Mouse (Mus musculus) frontal cortex, adult 2 months (tissue): ENCODE measurements around the gene Pou2f1. TPM values are rescaled to one million over a fixed set of nuclear protein-coding genes. Genes with fewer than 3 reads are reported as not detected.

Experiments
- DNase-seq, 2 experiments: peaks; one replicate each; pipeline ENCODE4 v3.0.0; 2022; ENCODE audit warnings: low spot score in 1 of 2; ENCODE audit errors: extremely low spot score in 1 of 2
- polyA plus RNA-seq: library from polyadenylated mRNA; depleted of rRNA; stranded (reverse); fragments of >200 nt; gene quantifications from 2 replicates; pipeline ENCODE4 v1.2.3, GENCODE M21; 2012; rRNA removed

The Pou2f1 gene
- 9.2 TPM in 2 replicates for polyA plus RNA-seq

GRCm38 (mm10) chr1:166002520-166003155 is at the start of gene Pou2f1:
Gene Pou2f1, minus strand, starts transcription at chr1:166002678.
- peak; percentile 93 to 97 for DNase-seq

- DNase-seq: no peak
Measured at GRCm38 (mm10) chr1:166049046-166049827, 46.8 kb upstream of the Pou2f1 start.

GRCm38 (mm10) chr1:166048230-166048911 is 45.9 kb upstream of the Pou2f1 start:
- DNase-seq: peak in 1 of 2 experiments; percentile 17

DNA sequence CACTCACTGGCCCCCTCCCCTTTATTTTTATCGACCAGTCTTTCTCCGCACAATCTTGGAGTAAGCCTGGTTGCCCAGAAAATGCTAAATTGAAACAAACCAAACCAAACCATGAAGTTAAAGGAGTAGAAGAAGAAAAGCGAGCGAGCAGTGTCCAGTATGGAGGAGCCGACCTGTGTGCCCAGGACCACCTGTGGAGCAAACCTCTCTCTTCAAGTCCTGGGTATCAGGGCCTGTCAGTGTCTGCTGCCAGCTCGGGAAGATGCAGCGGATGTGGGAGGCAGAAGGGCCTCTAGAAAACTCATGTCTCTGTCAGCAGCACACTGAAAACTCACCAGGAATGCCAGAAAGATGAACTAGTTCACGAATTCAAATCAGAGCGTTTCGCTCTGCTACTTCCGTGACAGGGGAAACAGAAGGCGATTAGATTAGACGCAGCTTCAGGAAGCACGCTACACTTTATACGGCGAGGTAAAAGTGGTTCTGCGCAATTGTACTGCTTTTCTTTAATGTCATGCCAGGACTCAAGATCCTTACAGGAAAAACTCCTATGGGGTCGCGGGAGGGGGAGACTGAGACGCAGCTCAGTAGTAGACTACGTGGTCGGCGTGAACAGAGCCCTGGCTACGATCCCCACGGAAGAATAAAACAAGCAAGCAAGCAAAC is 45.2 kb upstream of the Pou2f1 start:
- DNase-seq: peak in 1 of 2 experiments; percentile 16

DNA sequence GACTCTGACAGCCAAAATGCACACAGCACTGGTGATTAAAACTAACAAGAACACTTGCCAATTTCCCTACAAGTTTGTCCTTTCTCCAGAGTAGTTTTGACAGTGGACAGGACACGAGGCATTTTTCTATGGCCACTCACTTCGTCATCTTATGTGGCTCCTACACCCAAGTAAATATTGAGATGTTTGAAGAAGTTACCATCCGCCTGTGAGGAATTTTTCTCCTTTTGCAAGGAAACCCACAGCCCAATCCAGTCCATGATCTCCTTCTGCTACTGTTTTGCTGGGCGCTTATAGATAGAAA is 43.4 kb upstream of the Pou2f1 start:
- no peak for DNase-seq

DNA sequence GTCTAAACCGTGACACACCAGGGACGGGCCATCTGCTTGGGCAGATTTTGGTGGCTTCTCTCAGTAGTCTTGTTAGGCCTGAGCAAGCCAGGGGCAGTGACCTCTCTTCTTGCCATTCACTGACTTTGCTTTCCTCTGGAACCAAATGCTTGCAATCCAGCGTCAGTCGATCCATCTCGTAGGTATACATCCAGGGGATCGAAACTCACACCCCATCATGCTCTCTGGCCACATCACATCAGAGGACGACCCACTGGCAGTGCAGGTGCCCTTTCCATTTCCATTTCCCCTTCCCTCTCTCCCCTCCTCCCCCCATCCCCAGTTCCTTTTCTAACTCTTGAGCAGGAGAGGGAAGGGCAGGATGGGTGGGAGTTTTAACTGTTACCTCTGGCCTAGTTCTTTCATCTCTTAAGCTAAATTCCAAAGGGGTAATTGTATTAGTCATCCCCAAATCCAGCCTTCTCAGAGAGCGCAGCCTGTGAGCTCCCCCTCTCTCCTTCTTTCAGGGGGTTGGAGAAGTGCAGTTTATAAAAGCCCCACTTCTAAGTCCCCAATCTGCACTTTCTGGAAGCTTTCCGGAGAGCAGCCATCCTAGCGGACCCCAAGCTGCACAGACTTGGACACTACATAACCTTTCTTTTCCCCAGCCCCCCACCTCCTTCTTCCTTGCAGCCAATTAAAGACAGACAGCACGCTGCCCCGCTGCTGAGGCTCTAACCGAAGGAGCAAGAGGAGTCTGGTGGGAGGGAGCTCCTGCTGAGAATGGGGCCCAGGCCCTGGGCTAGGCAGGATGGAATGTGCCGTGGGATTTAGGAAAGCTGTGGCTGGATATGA is 42.8 kb upstream of the Pou2f1 start:
- no peak for DNase-seq

GRCm38 (mm10) chr1:166043451-166044149 is 41.1 kb upstream of the Pou2f1 start:
- peak; percentile 7 to 46 for DNase-seq

- DNase-seq: no peak
Measured at GRCm38 (mm10) chr1:166041501-166041900, 39.0 kb upstream of the Pou2f1 start.

DNA sequence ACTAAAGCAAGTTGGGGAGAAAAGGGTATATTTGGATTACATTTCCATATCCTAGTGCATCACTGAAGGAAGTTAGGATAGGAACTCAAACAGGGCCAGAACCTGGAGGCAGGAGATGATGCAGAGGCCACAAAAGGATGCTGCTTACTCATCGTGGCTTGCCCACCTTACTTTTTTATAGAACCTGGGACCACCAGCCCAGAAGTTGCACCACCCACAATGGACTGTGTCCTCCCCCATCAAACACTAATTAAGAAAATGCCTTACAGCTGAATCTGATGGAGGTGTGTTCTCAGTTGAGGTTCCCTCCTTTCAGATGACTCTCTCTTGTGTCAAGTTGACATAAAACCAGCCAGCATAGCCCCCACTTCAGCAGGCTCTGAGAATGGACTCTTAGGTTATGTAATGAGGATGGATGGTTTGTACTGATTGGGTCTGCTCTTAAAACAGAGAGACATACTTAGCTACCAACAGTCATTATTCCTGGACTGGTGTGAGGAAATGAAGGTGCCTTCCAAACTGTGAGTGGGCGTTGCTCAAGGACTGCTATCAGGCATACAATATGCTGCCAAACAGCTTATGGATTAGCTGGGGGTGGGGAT is 36.4 kb upstream of the Pou2f1 start:
- no peak for DNase-seq

GRCm38 (mm10) chr1:166035045-166035444 is 32.6 kb upstream of the Pou2f1 start:
- no peak for DNase-seq

DNA sequence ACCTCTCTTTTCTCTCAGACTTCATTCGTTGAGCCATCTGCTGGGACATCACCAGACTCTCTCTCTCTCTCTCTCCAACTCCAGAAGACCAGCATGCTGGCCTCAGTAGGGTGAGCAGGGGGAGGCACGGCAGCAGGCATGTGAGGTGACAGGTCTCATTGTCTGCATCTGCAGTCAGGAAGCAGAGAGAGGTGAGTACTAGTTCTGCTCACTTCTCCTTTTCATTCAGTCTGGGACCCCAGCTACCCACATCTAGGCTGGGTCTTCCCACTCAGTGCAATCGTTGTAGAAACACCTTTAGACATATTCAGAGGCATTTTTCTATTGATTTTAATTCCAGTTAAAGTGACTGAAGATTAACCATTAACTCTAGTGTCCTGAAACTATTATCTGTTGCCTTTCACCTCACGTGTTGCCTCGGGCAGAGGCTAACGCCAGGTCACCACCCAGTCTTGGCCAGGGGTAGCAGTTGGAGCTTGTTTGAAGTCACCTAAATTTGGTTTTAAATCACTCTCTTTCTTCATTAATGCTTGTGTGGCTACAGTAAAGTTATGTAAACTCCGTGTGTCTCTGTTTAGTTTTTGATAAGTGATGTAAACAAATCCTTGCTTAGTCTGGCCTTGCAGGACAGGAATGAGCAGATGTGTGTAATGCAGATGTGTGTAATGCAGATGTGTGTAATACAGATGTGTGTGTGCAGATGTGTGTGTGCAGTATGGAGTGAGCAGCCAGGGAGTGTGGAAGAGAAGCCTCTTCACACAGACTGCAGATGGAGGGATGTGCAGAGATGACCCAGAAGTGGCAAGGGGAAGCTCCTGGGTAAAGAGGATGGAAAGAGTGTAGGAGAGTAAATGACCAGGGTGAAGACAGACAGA is 29.4 kb upstream of the Pou2f1 start:
- no peak for DNase-seq

DNA sequence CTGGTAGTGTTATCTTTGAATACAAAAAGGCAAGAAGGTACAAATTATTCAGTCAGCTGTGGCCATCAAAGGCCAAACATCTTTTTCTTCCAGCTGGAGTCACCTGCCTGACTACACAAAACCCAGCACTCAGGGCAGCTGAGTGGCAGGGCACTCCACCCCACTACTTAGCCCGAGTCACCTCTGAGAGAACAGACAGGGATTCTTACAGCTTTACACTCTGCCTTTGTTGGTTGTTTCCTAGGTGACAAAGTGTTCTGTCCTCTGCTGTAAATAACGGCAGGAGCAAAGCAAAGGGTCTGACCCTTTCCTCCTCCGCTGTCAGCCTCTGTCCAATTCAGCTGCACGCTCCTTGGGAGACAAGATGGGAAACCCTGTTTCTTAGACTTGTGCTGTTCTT is 21.5 kb upstream of the Pou2f1 start:
- no peak for DNase-seq

DNA sequence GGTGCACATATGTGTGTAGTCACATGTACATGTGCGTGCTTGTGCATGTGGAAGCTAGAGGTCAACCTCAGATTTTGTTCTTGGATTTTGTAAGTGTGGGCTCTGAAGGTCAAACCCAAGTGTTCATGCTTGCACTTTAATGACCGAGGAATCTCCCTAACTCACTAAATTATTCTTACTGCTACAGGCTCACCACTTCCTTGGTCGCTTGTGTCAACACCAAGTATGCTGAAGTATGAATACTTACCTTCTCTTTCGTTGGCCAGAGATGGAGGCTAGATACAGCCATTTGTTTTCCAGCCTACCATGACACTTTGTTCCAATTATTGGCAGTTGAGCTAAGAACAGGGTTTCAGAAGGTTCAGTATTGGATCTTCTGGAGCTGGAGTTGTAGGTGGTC is 14.7 kb upstream of the Pou2f1 start:
- DNase-seq: no peak

DNA sequence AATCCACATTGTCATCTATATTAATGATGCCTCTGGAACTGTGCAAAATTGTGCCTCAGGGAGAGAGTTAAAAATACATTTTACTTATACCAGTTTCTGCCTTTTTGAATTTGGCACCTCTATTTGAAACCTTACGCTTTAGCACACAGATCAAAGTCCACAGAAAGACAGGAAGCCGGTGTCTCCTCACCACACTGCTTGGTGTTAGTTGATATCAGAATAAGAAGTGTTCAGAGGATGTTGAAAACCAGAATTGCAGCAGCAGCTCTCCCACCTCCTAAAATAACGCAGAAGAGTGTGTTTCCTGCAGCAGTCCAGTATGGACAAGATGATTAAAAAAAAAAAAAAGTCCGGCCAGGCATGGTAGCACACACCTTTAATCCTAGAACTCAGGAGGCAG is 13.8 kb upstream of the Pou2f1 start:
- DNase-seq: no peak

GRCm38 (mm10) chr1:166014530-166014929 is 12.1 kb upstream of the Pou2f1 start:
- DNase-seq: no peak

GRCm38 (mm10) chr1:166010106-166010505 is 7.6 kb upstream of the Pou2f1 start:
- no peak for DNase-seq

GRCm38 (mm10) chr1:166008634-166009350 is 6.3 kb upstream of the Pou2f1 start:
- DNase-seq: no peak

DNA sequence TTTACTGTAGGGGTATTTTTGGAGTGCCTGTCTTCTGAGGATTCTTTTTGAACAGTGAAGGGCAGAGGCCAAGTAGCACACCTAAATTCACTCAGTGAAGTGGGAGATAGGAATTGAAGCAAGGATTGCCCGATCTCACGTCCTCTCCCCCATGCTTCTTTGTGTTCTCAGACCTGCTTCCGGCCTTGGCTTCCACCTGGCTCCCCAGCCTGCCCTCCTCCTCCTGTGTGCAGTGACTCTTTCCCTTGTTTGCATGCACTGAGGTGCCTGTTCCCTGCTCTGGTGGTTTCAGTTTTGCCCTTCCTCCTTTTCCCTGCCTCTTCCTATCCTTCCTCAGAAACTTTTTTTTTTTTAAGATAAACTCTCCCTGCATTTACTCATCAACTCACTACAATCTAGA is 4.5 kb upstream of the Pou2f1 start:
- DNase-seq: no peak
